Mouse (Mus musculus) limb, embryonic 11.5 days (tissue): Measurements from ENCODE around the gene Arid1a. TPM values are rescaled to one million over a fixed set of nuclear protein-coding genes. Genes with fewer than 3 reads are reported as not detected.
A peak's percentile ranks its signal among the peaks of the same experiment; 100 is the strongest.

Experiments used
- ATAC-seq: fragments of 200-750 bp; cut with Nextera tagmentation; 2 replicates; pipeline ENCODE4 v1.8.0; 2017; ENCODE audit warnings: low read depth; ENCODE audit not compliant: insufficient number of reproducible peaks, low FRiP score, low TSS enrichment
- DNase-seq: peaks from one replicate; pipeline ENCODE4 v3.0.0-alpha.2; 2015; ENCODE audit warnings: low spot score
- H3K27ac ChIP-seq: fragments of 300-500 bp; sonication (generic); replicated peaks from 2 replicates; pipeline ENCODE4 v1.5.1; 2014; ENCODE audit warnings: low read depth, mild to moderate bottlenecking, low read length
- H3K27me3 ChIP-seq: fragments of 300-500 bp; sonication (generic); 2 replicates; pipeline ENCODE4 v1.6.1; 2014; ENCODE audit warnings: mild to moderate bottlenecking, low read length, mixed read lengths; ENCODE audit not compliant: control insufficient read depth, insufficient read depth
- H3K36me3 ChIP-seq: fragments of 300-500 bp; sonication (generic); 2 replicates; pipeline ENCODE4 v1.6.1; 2014; ENCODE audit warnings: mild to moderate bottlenecking, low read length, moderate library complexity, mixed read lengths; ENCODE audit not compliant: control insufficient read depth, insufficient read depth
- H3K4me1 ChIP-seq: fragments of 300-500 bp; sonication (generic); 2 replicates; pipeline ENCODE4 v1.6.1; 2014; ENCODE audit warnings: low read length, mixed read lengths; ENCODE audit not compliant: control insufficient read depth, insufficient read depth
- H3K4me2 ChIP-seq: fragments of 300-500 bp; sonication (generic); 2 replicates; pipeline ENCODE4 v1.6.1; 2014; ENCODE audit warnings: low read depth, mild to moderate bottlenecking, moderate library complexity; ENCODE audit not compliant: severe bottlenecking
- H3K4me3 ChIP-seq: fragments of 300-500 bp; sonication (generic); 2 replicates; pipeline ENCODE4 v1.5.1; 2014; ENCODE audit warnings: low read depth, low read length
- H3K9ac ChIP-seq: fragments of 300-500 bp; sonication (generic); 2 replicates; pipeline ENCODE4 v1.6.1; 2014; ENCODE audit warnings: mild to moderate bottlenecking, low read length
- H3K9me3 ChIP-seq: fragments of 300-500 bp; sonication (generic); 2 replicates; pipeline ENCODE4 v1.6.1; 2016; ENCODE audit warnings: low read length; ENCODE audit not compliant: control insufficient read depth
- WGBS: fragments of 180-500 bp; shearing (Covaris S2); extraction: QIAGEN DNeasy Blood & Tissue Kit; methylation state at CpG from one replicate; pipeline ENCODE4 v1.1.7; 2014; 5-methylcytosine and 5-hydroxymethylcytosine counted together
- polyA plus RNA-seq: library from polyadenylated mRNA; unstranded; fragments of >200 nt; fragmentation: Nextera tagmentation; extraction: Ambion mirVana; gene quantifications from 2 replicates; pipeline ENCODE4 v1.2.1, GENCODE M21; 2014

The Arid1a gene
- polyA plus RNA-seq, 1 experiment from 2014 or later, result 46.2 TPM

GRCm38 (mm10) chr4:133750184-133750775 lies 6.3 kb downstream of the Arid1a start:
- Histone ChIP-seq H3K4me2 (peak overlapping the region; percentile 44), H3K4me1 (peaks cover 18% of the 10 kb centered on the region), H3K27me3 (no peaks in the 10 kb centered on the region), H3K9ac (no peak overlapping the region), H3K9me3 (no peaks in the 10 kb centered on the region), H3K27ac (no peak overlapping the region), H3K36me3 (peaks cover 11% of the 10 kb centered on the region), H3K4me3 (peak overlapping the region; percentile 99)
- ATAC-seq, result no peak
- 54% methylated on average over 7 of the region's 7 CpGs for WGBS
- no peak for DNase-seq

DNA sequence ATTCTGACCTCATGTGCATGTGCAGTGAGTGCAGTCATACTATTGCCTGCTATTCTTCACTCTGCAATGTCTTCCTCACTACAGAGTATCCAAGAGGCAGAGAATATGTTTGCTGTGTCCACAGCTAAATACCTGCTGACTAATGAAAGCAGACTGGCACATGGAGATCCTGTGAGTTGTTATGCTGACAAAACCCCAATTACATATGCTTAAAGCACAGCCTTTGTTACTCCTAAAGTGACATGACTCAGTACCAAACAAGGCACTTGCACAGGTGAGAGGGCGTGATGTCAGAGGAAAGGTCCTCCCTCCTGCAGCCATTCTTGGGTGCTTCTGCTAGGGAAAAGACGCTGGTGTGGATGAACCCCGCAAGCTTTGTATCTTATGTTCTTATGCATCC lies 21.3 kb downstream of the Arid1a start:
- Histone ChIP-seq H3K4me1 (peaks cover 29% of the 10 kb centered on the region), H3K27me3 (no peaks in the 10 kb centered on the region), H3K4me3 (no peak overlapping the region), H3K27ac (no peak overlapping the region), H3K36me3 (peaks cover 5% of the 10 kb centered on the region), H3K4me2 (no peak overlapping the region), H3K9ac (no peak overlapping the region), H3K9me3 (no peaks in the 10 kb centered on the region)
- DNase-seq (no peak), ATAC-seq (no peak)
- 89% methylated on average over 3 of the region's 3 CpGs for WGBS

DNA sequence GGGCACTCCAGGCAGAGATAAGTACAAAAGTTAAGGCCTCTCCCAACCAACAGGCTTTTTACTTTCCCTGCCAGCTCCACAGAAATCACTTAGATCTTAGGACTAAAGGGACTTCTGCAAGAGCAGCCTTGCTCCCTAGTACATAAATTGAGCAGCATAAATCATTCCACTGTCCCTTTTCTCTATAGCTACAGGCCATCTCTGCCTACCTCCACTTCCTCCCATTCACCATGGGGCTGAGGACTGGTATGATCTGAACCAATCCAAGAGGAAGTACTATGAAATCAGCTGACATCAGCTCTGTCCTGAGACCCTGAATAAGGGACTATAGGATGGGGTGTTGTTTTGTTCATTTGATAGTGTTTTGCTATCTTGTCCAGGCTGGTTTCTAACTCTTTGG lies 26.4 kb downstream of the Arid1a start:
- H3K4me2 ChIP-seq, result peak overlapping the region; percentile 37
- H3K27me3 ChIP-seq, result no peaks in the 10 kb centered on the region
- H3K9me3 ChIP-seq, result no peaks in the 10 kb centered on the region
- H3K4me3 ChIP-seq, result peak overlapping the region; percentile 10; the same call in 1 of the 2 replicates
- peaks cover 47% of the 10 kb centered on the region for H3K4me1 ChIP-seq
- peak overlapping the region; percentile 23; the same call in 1 of the 2 replicates for H3K9ac ChIP-seq
- peaks cover 2% of the 10 kb centered on the region; the same call in 1 of the 2 replicates for H3K36me3 ChIP-seq
- peak overlapping the region; percentile 77 for H3K27ac ChIP-seq
- ATAC-seq (no peak), DNase-seq (no peak)

DNA sequence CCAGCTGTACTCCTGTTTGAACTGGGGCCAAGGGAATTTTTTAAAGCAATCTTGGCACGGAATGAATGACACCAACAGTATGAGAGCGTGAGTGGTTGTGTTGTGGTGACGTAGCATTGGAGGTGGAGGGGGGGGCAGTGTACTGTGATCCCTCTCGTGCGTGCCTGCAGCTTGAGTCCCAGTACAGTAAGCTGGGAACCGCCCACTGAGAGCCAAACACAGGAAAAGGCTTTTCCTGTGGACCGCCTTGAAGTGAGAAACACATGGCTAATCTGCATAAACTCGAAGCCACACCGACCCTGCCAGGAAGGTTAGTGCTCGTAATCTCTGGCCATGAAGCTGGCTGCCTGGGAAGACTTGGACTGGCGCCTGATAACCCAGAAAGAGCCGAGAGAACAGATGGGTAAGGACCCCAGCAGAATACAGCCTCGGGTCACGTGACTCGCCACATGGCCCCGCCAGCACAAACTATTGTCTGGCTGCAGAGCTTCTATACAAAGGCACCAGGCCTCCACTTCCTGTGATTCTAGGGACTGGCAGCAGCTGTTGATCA lies 27.0 kb downstream of the Arid1a start:
- peaks cover 2% of the 10 kb centered on the region; the same call in 1 of the 2 replicates for H3K36me3 ChIP-seq
- H3K27me3 ChIP-seq, result no peaks in the 10 kb centered on the region
- peaks cover 47% of the 10 kb centered on the region for H3K4me1 ChIP-seq
- H3K4me2 ChIP-seq, result peak overlapping the region; percentile 37
- WGBS, result under 1% methylated on average over 16 of the region's 16 CpGs
- DNase-seq (peak; percentile 82), ATAC-seq (peak; percentile 89)
- peak overlapping the region; percentile 77 for H3K27ac ChIP-seq
- peak overlapping the region; percentile 10; the same call in 1 of the 2 replicates for H3K4me3 ChIP-seq
- peak overlapping the region; percentile 23; the same call in 1 of the 2 replicates for H3K9ac ChIP-seq
- no peaks in the 10 kb centered on the region for H3K9me3 ChIP-seq

- 45% methylated on average over 6 of the region's 6 CpGs for WGBS
- no peak for ATAC-seq
- no peak overlapping the region for H3K9ac ChIP-seq
- no peak for DNase-seq
- H3K27me3 ChIP-seq, result no peaks in the 10 kb centered on the region
- no peaks in the 10 kb centered on the region for H3K9me3 ChIP-seq
- peaks cover 47% of the 10 kb centered on the region for H3K4me1 ChIP-seq
- H3K4me2 ChIP-seq, result peak overlapping the region; percentile 37; the same call in 1 of the 2 replicates
- H3K36me3 ChIP-seq, result peaks cover 2% of the 10 kb centered on the region; the same call in 1 of the 2 replicates
- H3K4me3 ChIP-seq, result no peak overlapping the region
- H3K27ac ChIP-seq, result peak overlapping the region; percentile 77; the same call in 1 of the 2 replicates
Observed at GRCm38 (mm10) chr4:133729007-133729406, 27.6 kb downstream of the Arid1a start.

DNA sequence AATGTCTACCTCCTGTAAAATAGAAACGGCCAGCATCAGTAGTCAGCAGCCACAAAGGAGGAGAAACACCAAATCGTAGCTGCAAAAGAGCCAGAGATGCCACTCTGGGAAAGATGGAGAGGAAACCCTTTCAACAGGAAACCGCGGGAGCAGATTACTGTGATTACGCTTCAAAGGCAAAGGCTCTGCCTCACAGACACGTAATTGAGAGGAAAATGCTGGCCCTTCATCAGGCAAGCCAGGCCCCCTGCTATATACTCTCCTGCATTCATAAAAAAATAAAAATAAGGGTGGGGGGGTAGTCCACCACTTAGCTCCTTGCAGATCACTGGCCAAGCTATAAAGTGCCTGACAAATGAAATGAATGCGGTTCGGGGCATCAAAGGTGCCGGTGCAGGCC lies 28.3 kb downstream of the Arid1a start:
- H3K9me3 ChIP-seq, result no peaks in the 10 kb centered on the region
- H3K36me3 ChIP-seq, result peaks cover 2% of the 10 kb centered on the region; the same call in 1 of the 2 replicates
- no peak for ATAC-seq
- peak; percentile 24 for DNase-seq
- H3K4me3 ChIP-seq, result no peak overlapping the region
- H3K4me2 ChIP-seq, result no peak overlapping the region
- H3K9ac ChIP-seq, result no peak overlapping the region
- H3K27me3 ChIP-seq, result no peaks in the 10 kb centered on the region
- peaks cover 42% of the 10 kb centered on the region for H3K4me1 ChIP-seq
- WGBS, result 8% methylated on average over 9 of the region's 9 CpGs
- no peak overlapping the region for H3K27ac ChIP-seq

- no peak overlapping the region for H3K27ac ChIP-seq
- H3K4me1 ChIP-seq, result peaks cover 25% of the 10 kb centered on the region
- H3K36me3 ChIP-seq, result peaks cover 14% of the 10 kb centered on the region
- DNase-seq (no peak), ATAC-seq (no peak)
- no peak overlapping the region for H3K9ac ChIP-seq
- no peaks in the 10 kb centered on the region for H3K9me3 ChIP-seq
- H3K27me3 ChIP-seq, result no peaks in the 10 kb centered on the region
- no peak overlapping the region for H3K4me2 ChIP-seq
- no peak overlapping the region for H3K4me3 ChIP-seq
- WGBS, result 85% methylated on average over 2 of the region's 2 CpGs
Observed at GRCm38 (mm10) chr4:133725706-133726105, 30.9 kb downstream of the Arid1a start.

DNA sequence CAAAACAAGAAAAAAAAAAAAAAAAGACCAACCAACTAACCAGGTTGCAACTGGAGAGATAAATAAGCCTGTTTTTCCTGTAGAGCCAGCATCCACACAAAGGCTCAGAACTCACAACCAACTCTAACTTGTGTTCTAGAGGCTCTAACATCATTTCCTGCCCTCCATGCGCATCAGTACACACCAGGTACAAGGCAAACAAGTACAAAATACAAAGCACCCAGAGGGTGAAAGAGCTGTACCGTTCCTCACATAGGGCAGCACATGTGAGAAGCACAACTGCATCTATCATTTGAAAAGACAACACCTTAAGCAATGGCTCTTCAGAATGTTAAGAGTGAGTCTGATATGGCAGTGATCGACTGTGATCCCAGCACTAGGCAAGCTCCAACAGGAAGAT lies 36.8 kb downstream of the Arid1a start:
- Histone ChIP-seq H3K27ac (no peak overlapping the region), H3K4me2 (no peak overlapping the region), H3K9me3 (no peaks in the 10 kb centered on the region), H3K27me3 (no peaks in the 10 kb centered on the region), H3K36me3 (peaks cover 45% of the 10 kb centered on the region), H3K9ac (no peak overlapping the region), H3K4me3 (no peak overlapping the region), H3K4me1 (no peaks in the 10 kb centered on the region; the same call in 1 of the 2 replicates)
- ATAC-seq (no peak), DNase-seq (no peak)
- 96% methylated on average over 3 of the region's 3 CpGs for WGBS
